Mouse (Mus musculus) layer of hippocampus, adult 9-10 months (tissue): ENCODE results near the gene Sv2a.
"Not testable (repeated sequence)": the region's sequence is repeated elsewhere in the genome, so short reads cannot be mapped to it uniquely, and the experiment has no call there.

Source experiments
- DNase-seq: peaks from one replicate; pipeline ENCODE4 v3.0.0; 2022; ENCODE audit warnings: low spot score

Gene Sv2a

DNA sequence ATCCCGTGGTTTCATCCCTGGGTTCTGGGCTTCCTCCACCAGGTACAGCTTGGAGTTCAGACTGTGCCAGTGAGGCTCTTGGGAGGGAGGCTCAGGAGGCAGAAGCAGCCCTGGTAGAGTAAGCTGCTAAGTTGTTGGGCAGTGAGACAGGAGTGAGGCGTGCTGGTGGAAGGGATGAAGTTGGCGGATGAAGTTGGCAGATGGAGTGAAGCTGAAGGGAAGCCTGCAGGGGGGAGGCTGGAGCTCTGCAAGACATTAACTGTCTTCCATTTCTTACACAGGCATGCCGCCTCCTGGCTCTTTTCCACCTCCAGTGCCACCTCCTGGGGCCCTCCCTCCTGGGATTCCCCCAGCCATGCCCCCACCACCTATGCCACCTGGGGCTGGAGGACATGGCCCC is 6.9 kb upstream of the Sv2a start:
- not testable (repeated sequence) for DNase-seq

GRCm38 (mm10) chr3:96175251-96175650 is 5.7 kb upstream of the Sv2a start:
- DNase-seq: no peak

DNA sequence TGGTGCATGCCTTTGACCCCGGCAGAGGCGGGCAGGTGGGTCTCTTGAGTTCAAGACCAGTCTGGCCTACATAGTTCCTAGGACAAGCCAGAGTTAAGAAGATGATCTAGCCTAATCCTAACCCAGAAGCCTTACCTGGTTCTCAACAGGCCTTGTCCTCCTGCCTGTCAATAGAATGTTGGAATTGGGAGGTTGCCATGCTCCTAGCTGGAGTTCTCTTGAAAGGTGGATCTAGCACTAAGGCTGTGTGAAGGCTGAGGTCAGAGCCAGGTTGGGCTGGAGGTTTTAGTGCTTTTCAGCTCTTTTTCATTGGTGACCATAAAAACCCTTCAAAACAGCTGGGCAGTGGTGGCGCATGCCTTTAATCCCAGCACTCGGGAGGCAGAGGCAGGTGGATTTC is 2.5 kb upstream of the Sv2a start:
- DNase-seq: no peak

DNA sequence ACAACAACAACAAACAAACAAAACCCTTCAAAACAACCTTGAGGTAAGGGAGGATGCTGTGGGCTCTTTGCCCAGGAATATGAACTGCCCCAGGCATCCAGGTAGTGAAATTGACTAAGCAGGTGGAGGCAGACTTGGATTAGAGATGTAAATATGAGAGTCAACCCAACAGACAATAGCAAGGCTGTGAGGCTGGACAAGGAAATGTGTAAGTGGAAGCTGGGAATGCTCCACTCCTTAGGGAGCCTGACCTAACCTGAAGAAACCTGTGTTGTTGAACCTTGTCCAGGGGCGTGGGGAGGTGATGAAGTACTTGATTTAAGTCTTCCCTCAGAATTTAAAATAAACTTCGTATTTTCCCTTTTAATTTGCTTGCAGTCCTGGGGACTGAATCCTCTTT is 2.0 kb upstream of the Sv2a start:
- no peak for DNase-seq

- no peak for DNase-seq
Observed at GRCm38 (mm10) chr3:96179531-96179930, 1.4 kb upstream of the Sv2a start.

GRCm38 (mm10) chr3:96181510-96182381 is 795 bp downstream of the Sv2a start:
- DNase-seq: no peak

GRCm38 (mm10) chr3:96182382-96182776 is 1.4 kb downstream of the Sv2a start:
- DNase-seq: no peak

DNA sequence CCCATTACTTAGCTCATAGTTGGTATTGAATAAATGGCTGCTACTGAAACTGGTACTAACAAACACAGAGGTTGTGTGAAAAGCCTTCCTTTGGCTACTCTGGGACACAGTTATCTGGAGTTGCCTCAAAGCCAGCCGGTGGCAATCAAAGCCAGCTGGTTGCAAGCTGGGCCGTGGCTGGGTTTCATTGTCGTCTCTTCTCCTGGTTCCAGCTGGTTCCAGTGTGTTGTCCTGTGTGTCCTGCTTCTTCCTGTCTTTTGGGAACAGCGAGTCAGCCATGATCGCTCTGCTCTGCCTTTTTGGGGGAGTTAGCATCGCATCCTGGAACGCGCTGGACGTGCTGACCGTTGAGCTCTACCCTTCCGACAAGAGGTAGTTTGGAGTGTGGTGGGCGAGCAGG is 12.0 kb downstream of the Sv2a start:
- no peak for DNase-seq

DNA sequence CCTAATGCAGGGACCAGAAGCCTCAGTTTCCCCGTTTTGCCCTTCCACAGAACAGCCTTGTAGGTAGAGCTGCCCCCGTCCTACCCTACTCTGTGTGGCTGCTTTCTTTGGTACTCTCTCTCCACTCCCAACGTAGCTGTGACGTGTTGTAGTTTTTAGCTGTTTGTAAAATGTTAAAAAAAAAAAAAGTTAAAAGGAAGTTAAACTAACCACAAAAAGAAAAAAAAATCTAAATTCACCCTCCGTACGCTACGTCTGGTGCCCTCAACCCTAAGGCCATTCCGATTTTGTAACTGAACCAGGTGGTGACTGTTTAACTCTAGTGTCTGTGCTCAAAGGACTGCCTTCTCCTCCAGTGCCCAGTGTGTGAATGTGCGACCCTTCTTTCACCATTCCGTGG is 14.0 kb downstream of the Sv2a start:
- DNase-seq: no peak

DNA sequence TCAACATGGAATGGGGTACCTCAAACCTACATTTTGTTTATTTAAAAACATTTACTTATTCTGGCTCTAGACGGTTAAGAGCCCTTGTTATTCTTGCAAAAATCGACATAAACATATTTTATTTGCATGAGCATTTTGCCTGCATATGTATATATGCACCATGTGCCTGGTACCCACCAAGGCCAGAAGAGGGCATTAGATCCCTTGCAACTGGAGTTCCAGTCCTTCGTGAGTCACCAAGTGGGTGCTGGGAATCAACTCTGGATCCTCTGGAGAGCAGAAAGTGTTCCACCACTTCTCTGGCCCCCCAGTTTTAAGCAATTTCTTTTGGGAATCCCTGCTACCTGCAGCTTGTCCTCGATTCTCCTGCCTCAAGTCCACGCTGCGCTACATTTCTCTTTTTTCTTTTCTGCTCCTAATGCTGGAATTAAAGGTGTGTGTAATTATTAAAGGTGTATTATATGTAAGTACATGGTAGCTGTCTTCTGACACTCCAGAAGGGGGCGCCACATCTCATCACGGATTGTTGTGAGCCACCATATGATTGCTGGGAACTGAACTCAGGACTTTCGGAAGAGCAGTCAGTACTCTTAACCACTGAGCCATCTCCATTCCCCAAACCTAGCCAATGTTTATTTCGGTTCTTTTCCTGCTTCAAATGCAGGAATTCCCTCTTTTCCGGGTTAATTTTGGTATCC is 14.8 kb downstream of the Sv2a start:
- no peak for DNase-seq

GRCm38 (mm10) chr3:96196437-96197128 is 15.6 kb downstream of the Sv2a start:
- no peak for DNase-seq

DNA sequence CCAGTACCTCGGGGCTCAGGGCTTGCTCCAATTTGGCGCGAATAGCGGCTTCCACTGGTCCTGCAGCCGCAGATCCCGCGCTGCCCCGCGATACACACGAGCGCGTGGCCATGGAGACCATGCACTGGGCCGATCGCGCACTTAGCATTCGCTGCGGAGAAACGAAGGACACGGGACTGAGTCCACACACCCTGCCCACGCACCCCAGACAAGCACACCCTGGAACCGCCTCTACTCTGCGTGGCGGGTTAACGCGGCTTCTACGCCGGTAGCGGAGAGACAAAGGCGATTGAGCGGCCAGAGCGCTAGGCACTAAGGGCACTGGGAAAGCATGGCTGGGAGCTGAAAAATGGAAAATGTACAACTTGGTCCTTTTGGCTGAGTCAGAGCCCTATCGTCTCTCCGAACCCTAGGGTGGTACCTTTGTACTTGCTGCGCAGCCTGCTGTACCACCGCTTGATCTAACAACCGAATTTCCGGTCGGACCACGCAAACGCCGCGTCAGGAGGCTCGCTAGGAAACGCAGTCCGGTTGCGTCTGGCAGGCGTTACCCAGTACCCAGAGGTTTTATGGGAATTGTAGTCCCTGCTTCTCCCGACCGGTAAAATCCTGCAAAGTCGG is 16.3 kb downstream of the Sv2a start:
- peak; percentile 76 for DNase-seq

GRCm38 (mm10) chr3:96198181-96198580 is 17.2 kb downstream of the Sv2a start:
- no peak for DNase-seq

DNA sequence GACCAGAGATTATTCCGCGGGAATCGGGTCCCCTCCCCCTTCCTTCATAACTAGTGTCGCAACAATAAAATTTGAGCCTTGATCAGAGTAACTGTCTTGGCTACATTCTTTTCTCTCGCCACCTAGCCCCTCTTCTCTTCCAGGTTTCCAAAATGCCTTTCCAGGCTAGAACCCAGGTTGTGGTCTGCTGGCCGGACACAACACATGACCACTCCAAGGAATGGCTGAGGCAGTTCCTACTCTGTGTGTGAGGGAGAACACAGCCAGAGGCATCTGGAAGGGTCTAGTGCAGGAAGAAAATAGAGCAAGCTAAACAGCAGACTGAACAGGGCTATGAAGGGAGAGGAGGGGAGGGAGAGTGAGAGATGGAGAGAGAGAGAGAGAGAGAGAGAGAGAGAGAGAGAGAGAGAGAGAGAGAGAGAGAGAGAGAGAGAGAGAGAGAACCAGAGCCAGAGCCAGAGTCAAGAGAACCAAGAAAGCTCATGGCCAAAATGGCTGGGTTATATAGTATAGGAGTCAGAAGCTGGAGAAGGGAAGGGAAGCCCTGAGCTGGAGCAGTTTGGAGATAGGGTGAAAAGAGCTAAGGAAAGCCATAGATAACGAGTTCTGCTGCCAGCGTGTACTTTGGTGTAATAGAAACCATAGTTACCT is 17.8 kb downstream of the Sv2a start:
- DNase-seq: not testable (repeated sequence)

DNA sequence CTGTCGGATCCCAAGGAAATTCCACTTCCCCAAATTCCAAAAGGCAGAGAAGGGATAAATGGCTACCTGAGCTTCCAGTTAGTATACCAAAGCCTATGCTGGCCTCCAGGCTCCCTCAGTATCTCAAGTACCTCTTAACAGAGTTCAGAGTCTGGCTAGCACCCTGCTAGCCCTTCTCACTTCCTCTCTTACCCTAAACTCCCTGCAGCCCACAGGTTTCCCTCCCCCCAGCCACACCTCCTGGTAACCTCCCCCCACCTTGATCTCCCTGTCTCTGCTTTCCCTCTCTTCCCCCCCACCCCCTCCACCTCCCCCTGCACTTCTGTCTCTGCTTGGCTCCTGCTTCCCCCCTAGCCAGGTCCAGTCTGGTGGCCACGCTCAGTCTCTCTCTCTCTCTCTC is 18.8 kb downstream of the Sv2a start:
- no peak for DNase-seq

DNA sequence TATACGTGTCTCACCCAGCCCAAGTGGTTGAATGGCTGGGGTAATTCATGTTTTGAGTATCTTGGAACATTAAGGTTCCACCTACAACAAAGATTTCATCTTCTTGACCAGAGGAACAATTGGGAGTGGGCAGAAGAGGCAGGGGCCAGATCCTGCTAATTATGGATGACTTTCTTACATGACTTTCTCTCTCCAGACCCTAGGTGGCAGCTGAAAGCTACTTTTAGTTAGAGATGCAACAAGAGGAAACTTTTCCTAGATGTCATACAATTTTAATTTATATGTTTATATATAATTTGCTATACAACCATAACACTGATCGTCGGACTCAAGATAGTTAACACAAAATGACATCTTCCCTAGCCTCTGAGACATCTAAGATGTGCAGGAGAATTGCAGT is 26.9 kb downstream of the Sv2a start:
- DNase-seq: no peak

DNA sequence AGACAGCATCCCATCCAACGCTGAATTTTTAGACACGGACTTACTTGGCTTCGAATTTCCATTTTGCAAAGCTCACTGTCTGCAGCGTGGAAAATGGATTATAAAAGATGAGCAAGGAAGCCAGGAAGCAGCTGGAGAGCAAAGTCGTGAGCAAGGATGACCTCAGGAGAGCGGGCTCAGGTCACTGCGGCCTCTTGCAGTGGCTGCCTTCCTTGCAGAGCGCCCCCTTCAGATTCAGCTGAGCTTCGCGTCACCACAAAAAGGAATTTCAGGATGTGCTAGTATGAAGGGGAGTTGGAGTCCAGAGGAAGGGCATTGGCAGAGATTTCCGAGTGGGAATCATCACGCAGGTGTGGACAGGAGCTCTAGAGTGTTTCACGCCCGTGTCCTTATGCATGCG is 28.3 kb downstream of the Sv2a start:
- DNase-seq: no peak

- no peak for DNase-seq
Observed at GRCm38 (mm10) chr3:96219191-96219641, 38.3 kb downstream of the Sv2a start.

GRCm38 (mm10) chr3:96219661-96220130 is 38.7 kb downstream of the Sv2a start, which contains the start of the genes Bola1 and Hist2h2ab:
Gene Bola1 (minus strand): TSS chr3:96219709.
Gene Hist2h2ab (plus strand): TSS chr3:96219865.
- DNase-seq: peak; percentile 84

- not testable (repeated sequence) for DNase-seq
Observed at GRCm38 (mm10) chr3:96220131-96220764, 39.3 kb downstream of the Sv2a start.
